Mouse (Mus musculus): ENCODE results near the gene Smu1. TPM values are rescaled to one million over a fixed set of nuclear protein-coding genes. Genes with fewer than 3 reads are reported as not detected.

Smu1 gene
- polyA plus RNA-seq, 1 experiment from 2014 or later: 129 TPM

GRCm38 (mm10) chr4:40700216-40700615, 57.5 kb downstream of the Smu1 start:
- H3K36me3 ChIP-seq: peaks cover 17% of the 10 kb centered on the region
- peaks cover 33% of the 10 kb centered on the region for H3K4me1 ChIP-seq (replicated peaks)
- no peaks in the 10 kb centered on the region for H3K9me3 ChIP-seq
- H3K4me3 ChIP-seq: no peak overlapping the region
- no peaks in the 10 kb centered on the region for H3K27me3 ChIP-seq
- WGBS: 86% methylated on average over 8 of the region's 8 CpGs
- no peak overlapping the region for H3K9ac ChIP-seq
- H3K4me2 ChIP-seq: no peak overlapping the region
- no peak overlapping the region for H3K27ac ChIP-seq (replicated peaks)
- ATAC-seq (ENCODE audit: low read depth): no peak

- 85% methylated on average over 7 of the region's 7 CpGs for WGBS
- Histone ChIP-seq H3K27ac (replicated peaks) (no peak overlapping the region), H3K4me1 (replicated peaks) (peaks cover 19% of the 10 kb centered on the region), H3K9me3 (no peaks in the 10 kb centered on the region), H3K27me3 (no peaks in the 10 kb centered on the region), H3K4me2 (no peak overlapping the region), H3K9ac (no peak overlapping the region), H3K4me3 (no peak overlapping the region), H3K36me3 (peaks cover 47% of the 10 kb centered on the region)
- no peak for ATAC-seq (ENCODE audit: low read depth)
Measured at GRCm38 (mm10) chr4:40697059-40697458, 60.7 kb downstream of the Smu1 start.

- Histone ChIP-seq H3K4me3 (no peak overlapping the region), H3K4me2 (no peak overlapping the region), H3K27me3 (no peaks in the 10 kb centered on the region), H3K9ac (no peak overlapping the region), H3K27ac (replicated peaks) (no peak overlapping the region), H3K9me3 (no peaks in the 10 kb centered on the region), H3K36me3 (peaks cover 83% of the 10 kb centered on the region), H3K4me1 (replicated peaks) (no peaks in the 10 kb centered on the region)
- no peak for ATAC-seq (ENCODE audit: low read depth)
- WGBS: 89% methylated on average over 11 of the region's 11 CpGs
Measured at GRCm38 (mm10) chr4:40691100-40691499, 66.6 kb downstream of the Smu1 start.

MicroRNAs encoded within 50 kb of the gene (microRNA counts, 519-probe panel; counts per million panel counts)
- not detected for microRNA mmu-miR-207

Small RNA genes lying within 50 kb of the gene (microRNA-seq; reads per million reads assigned to microRNA genes)
- gene Mir207: not detected

Other genes with a start within 250 kb of the Smu1 start
- 55.4 and 56.2 TPM in 2 replicates for gene Aptx, start 54.7 kb downstream of the Smu1 start, polyA plus RNA-seq (2015; fragmentation: Nextera tagmentation; extraction: Ambion mirVana)
- gene Dnaja1, start 35.8 kb downstream of the Smu1 start, polyA plus RNA-seq (2015; fragmentation: Nextera tagmentation; extraction: Ambion mirVana): 784 and 823 TPM in 2 replicates
- gene B4galt1, start 96.1 kb upstream of the Smu1 start, polyA plus RNA-seq (2015; fragmentation: Nextera tagmentation; extraction: Ambion mirVana): 10.2 and 12.1 TPM in 2 replicates
- not detected in 2 replicates for gene Spink4, start 162.1 kb upstream of the Smu1 start, polyA plus RNA-seq (2015; fragmentation: Nextera tagmentation; extraction: Ambion mirVana)
- gene Bag1, start 190.4 kb upstream of the Smu1 start, polyA plus RNA-seq (2015; fragmentation: Nextera tagmentation; extraction: Ambion mirVana): 233 and 247 TPM in 2 replicates
- gene Chmp5, start 190.5 kb upstream of the Smu1 start, polyA plus RNA-seq (2015; fragmentation: Nextera tagmentation; extraction: Ambion mirVana): 184 and 197 TPM in 2 replicates
- gene Nfx1, start 213.0 kb upstream of the Smu1 start, polyA plus RNA-seq (2015; fragmentation: Nextera tagmentation; extraction: Ambion mirVana): 93.2 and 103 TPM in 2 replicates

Data from neural tube, embryonic 13.5 days (tissue).